Mouse (Mus musculus): ENCODE data around the gene Csmd2.

- TF ChIP-seq CTCF (IDR thresholded peaks at IDR 0.05; ENCODE audit: low read depth, low read length) (no peak), POLR2A (IDR thresholded peaks at IDR 0.05; ENCODE audit: borderline replicate concordance, low read depth, low read length) (no peak)
These were observed 3.2 kb upstream of the Csmd2 start for GRCm38 (mm10) chr4:127984426-127984825.

Measured in bone marrow macrophage, adult 2 months (primary cell).